Mouse (Mus musculus): ENCODE data around the gene Amy2a1.
"Not testable (repeated sequence)": the region's sequence is repeated elsewhere in the genome, so short reads cannot be mapped to it uniquely, and the experiment has no call there.

Amy2a1 gene

DNA sequence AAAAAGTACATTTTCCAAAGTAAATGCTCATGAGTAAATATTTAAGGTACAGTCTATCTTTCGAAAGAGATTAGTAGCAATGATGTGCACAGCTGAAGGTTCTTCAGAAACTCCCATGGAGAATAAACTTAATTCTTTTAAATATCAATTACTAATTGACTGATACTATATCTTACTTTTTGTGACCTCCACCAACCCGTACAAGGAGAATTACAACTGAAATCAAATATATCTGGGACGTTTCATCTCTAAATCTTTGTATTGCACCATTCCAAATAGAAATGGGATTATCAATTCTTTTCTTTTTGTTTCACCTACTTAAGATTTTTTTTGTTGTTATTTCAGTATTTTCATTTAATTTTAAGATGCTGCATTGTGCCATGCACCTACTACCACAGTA, at the start of gene Amy2a1:
TSS of gene Amy2a1 (minus strand) at position 101 of the 400 bp plus-strand sequence.
- DNase-seq: not testable (repeated sequence)

DNA sequence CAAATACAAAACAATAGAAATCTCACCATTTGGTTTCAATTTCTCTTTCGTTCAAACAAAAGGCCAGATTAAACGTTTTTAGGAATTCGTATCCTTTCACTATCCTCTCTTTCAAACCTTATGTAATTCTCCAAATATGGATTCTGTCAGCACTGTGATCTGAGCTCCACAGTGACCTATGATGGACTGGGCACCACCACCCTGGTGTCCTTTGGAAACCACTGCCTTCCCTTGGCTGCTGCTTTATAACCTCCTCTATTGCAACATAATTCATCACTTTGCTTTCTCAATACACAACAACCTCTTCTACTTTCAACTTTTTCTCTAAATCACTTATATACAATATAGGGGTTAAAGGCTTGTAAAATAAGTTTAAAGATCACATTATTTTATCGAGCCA, 42.4 kb upstream of the Amy2a1 start:
- DNase-seq: no peak

DNA sequence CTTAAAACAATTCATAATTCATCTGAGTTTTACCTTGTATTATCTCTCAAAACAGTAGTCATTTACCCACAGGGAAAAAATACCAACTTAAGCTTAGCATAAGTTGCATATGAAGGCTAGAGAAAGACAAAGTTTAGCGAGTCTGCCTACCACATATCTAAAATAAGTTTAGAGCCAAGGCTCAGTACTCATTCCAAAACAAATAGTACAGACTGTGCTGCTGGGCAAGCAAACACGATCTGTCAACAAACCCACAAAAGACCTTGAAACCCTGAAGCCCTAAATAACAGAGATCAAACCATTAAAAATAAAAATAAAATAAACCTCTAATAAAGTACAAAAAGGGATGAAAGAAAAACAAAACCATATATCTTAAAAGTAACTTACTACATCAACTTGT, 41.9 kb upstream of the Amy2a1 start:
- DNase-seq: no peak

DNA sequence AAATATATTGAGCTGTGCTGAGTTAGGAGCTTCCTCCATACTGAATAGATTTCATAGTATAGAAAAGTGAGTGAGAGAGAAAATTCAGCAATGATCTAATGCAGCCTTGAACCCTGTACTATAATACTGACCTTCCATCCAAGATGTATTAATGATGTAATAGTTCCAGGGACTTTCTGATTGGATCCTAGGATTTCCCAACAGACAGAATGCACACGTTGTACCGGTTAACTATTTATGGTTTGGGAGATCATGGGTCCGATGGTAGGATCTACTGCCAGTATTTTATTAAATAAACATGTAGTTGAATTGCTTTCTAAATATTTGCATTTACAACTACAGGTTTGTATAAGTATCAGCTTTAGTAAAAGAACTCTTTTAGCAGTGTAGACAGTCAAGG, 39.9 kb upstream of the Amy2a1 start:
- no peak for DNase-seq

DNA sequence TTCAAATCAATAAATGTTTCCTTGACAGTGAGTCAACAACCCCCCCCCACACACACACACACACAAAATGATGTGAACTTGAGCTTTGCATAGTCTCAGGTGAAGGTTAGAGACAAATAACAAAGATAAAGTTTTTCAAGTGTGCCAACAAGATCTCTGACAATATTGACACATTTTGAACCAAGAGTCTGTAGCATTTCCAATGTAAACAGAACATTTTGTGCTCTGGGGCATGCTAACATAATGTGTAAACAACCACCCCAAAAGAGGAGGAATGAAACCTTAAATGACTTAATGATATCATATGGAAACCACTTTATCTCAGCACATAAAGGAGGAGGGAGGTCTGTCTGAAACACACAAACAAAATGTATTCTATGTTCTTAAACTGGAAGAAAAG, 7.5 kb upstream of the Amy2a1 start:
- DNase-seq: no peak

All from kidney, postnatal 36 days (tissue).